Mouse (Mus musculus) ES-Bruce4 (cell line): Measurements from ENCODE around the gene 3110082J24Rik. TPM values are rescaled to one million over a fixed set of nuclear protein-coding genes. Genes with fewer than 3 reads are reported as not detected.

Experiments used
- H3K27ac ChIP-seq: 2 replicates; pipeline ENCODE4 v1.5.1; 2012; ENCODE audit warnings: low read length, inconsistent platforms; ENCODE audit not compliant: insufficient read depth
- H3K27me3 ChIP-seq: 2 replicates; pipeline ENCODE4 v1.6.1; 2012; ENCODE audit warnings: mild to moderate bottlenecking, low read length, inconsistent platforms; ENCODE audit not compliant: control insufficient read depth, poor library complexity, insufficient read depth, severe bottlenecking
- H3K36me3 ChIP-seq: 2 replicates; pipeline ENCODE4 v1.6.1; 2012; ENCODE audit warnings: inconsistent platforms, mild to moderate bottlenecking, low read length, moderate library complexity; ENCODE audit not compliant: control insufficient read depth, poor library complexity, insufficient read depth, severe bottlenecking
- H3K4me1 ChIP-seq: one replicate; pipeline ENCODE4 v1.8.1; 2011; ENCODE audit warnings: low read length; ENCODE audit not compliant: control insufficient read depth, insufficient read depth
- H3K4me3 ChIP-seq: 2 replicates; pipeline ENCODE4 v1.5.1; 2011; ENCODE audit warnings: low read depth, mild to moderate bottlenecking, low read length
- H3K9ac ChIP-seq: 2 replicates; pipeline ENCODE4 v1.6.1; 2012; ENCODE audit warnings: low read depth, mild to moderate bottlenecking, inconsistent platforms; ENCODE audit not compliant: poor library complexity, severe bottlenecking
- H3K9me3 ChIP-seq: replicated peaks from 2 replicates; pipeline ENCODE4 v1.6.1; 2012; ENCODE audit warnings: mild to moderate bottlenecking, low read length, inconsistent platforms; ENCODE audit not compliant: control insufficient read depth, poor library complexity, insufficient read depth, severe bottlenecking
- CTCF ChIP-seq: IDR thresholded peaks from one replicate; pipeline ENCODE4 v1.8.1; 2011; ENCODE audit warnings: low read depth, low read length
- EP300 ChIP-seq: IDR thresholded peaks from 2 replicates; pipeline ENCODE4 v1.6.1; 2011; ENCODE audit warnings: low read depth, low read length; ENCODE audit not compliant: insufficient read depth
- POLR2A ChIP-seq: IDR thresholded peaks from one replicate; pipeline ENCODE4 v1.8.1; 2011; ENCODE audit warnings: low read length; ENCODE audit not compliant: insufficient read depth
- polyA plus RNA-seq: library from polyadenylated mRNA; stranded (reverse); fragments of >200 nt; gene quantifications from 2 replicates; pipeline ENCODE4 v1.2.4, GENCODE M21; 2011; ENCODE audit warnings: low read depth; ENCODE audit not compliant: missing spikeins, insufficient read depth, insufficient read length

Gene 3110082J24Rik
- polyA plus RNA-seq, 1 experiment: not detected

GRCm38 (mm10) chr5:30108233-30108632 lies 2.3 kb upstream of the 3110082J24Rik start:
- Histone ChIP-seq H3K27me3 (peaks cover 10% of the 10 kb centered on the region), H3K27ac (no peak overlapping the region), H3K9me3 (no peaks in the 10 kb centered on the region), H3K9ac (no peak overlapping the region), H3K36me3 (no peaks in the 10 kb centered on the region), H3K4me3 (no peak overlapping the region), H3K4me1 (peaks cover 2% of the 10 kb centered on the region)
- no peak for TF ChIP-seq EP300
- TF ChIP-seq CTCF: no peak
- TF ChIP-seq POLR2A: no peak

GRCm38 (mm10) chr5:30107611-30108041 lies 1.7 kb upstream of the 3110082J24Rik start:
- Histone ChIP-seq H3K4me1 (peaks cover 2% of the 10 kb centered on the region), H3K36me3 (no peaks in the 10 kb centered on the region), H3K9ac (no peak overlapping the region), H3K27me3 (peaks cover 10% of the 10 kb centered on the region), H3K9me3 (no peaks in the 10 kb centered on the region), H3K27ac (no peak overlapping the region), H3K4me3 (no peak overlapping the region)
- TF ChIP-seq EP300: no peak
- no peak for TF ChIP-seq POLR2A

DNA sequence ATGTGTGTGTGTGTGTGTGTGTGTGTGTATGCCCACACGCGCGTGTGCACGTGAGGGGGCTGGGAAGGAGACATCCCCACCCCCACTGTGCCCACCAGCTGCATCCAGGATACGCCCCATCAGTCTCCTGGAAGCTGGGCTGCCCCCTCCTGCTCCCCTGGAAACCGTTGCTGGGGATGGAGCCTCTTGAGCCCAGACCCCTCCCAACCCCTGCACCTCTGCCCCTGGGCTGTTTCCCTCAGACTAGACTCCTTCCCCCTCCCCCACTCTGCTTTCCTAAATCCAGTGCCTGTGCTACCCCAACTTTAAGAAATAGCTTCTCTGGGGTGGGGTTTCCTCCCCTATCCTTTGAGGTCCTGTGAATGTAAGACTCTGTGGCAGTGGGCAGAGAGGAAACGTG lies 1.3 kb upstream of the 3110082J24Rik start:
- Histone ChIP-seq H3K4me3 (no peak overlapping the region), H3K9ac (no peak overlapping the region), H3K4me1 (peaks cover 2% of the 10 kb centered on the region), H3K27me3 (peaks cover 10% of the 10 kb centered on the region), H3K27ac (no peak overlapping the region), H3K36me3 (no peaks in the 10 kb centered on the region), H3K9me3 (no peaks in the 10 kb centered on the region)
- no peak for TF ChIP-seq POLR2A
- no peak for TF ChIP-seq EP300
- no peak for TF ChIP-seq CTCF

DNA sequence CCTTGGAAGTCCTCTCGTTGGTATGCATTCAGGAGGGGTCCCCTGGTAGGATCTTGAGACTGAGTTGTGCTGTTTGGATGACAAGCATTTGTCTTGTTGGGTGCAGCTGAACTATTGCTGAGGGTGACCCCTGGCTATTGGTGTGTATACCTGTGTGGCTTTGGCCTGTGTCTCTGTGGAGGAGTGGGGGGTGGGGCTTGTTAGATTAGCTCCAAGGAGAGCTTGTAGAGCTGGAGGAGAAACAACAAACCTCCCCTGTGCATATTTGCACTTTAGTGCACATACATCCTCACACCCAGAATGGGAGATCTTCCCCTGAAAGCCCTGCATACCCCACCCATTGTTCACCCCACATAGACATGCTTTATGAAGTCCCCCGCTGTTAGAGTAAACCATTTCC lies 870 bp upstream of the 3110082J24Rik start:
- TF ChIP-seq CTCF: no peak
- TF ChIP-seq EP300: no peak
- no peak for TF ChIP-seq POLR2A
- no peak overlapping the region for H3K4me3 ChIP-seq
- peaks cover 10% of the 10 kb centered on the region for H3K27me3 ChIP-seq
- H3K9me3 ChIP-seq: no peaks in the 10 kb centered on the region
- peaks cover 2% of the 10 kb centered on the region for H3K4me1 ChIP-seq
- no peaks in the 10 kb centered on the region for H3K36me3 ChIP-seq
- no peak overlapping the region for H3K27ac ChIP-seq
- no peak overlapping the region for H3K9ac ChIP-seq

GRCm38 (mm10) chr5:30104841-30105667 lies 832 bp downstream of the 3110082J24Rik start, which contains the start of gene Garem2:
Gene Garem2 (plus strand): TSS chr5:30105161.
- H3K27ac ChIP-seq: no peak within 1 kb of the TSS
- peak within 1 kb of the TSS; percentile 42 for H3K9ac ChIP-seq
- TF ChIP-seq POLR2A (no peak), CTCF (no peak), EP300 (no peak)
- no peaks in the 10 kb centered on the region for H3K36me3 ChIP-seq
- peaks cover 10% of the 10 kb centered on the region for H3K27me3 ChIP-seq
- H3K9me3 ChIP-seq: no peaks in the 10 kb centered on the region
- H3K4me1 ChIP-seq: peaks cover 2% of the 10 kb centered on the region
- H3K4me3 ChIP-seq: peak within 1 kb of the TSS; percentile 75

- TF ChIP-seq CTCF: peak; percentile 98
- 0 out of 2 replicates have a peak, but pooled peaks have one; percentile 36 for TF ChIP-seq EP300
- no peak for TF ChIP-seq POLR2A
- no peaks in the 10 kb centered on the region for H3K36me3 ChIP-seq
- no peak overlapping the region for H3K4me3 ChIP-seq
- peaks cover 2% of the 10 kb centered on the region for H3K4me1 ChIP-seq
- H3K27ac ChIP-seq: no peak overlapping the region
- 0 out of 2 replicates have a peak overlapping the region, but pooled peaks have one; percentile 42 for H3K9ac ChIP-seq
- peaks cover 10% of the 10 kb centered on the region for H3K27me3 ChIP-seq
- no peaks in the 10 kb centered on the region for H3K9me3 ChIP-seq
Measured at GRCm38 (mm10) chr5:30104339-30104738, 1.5 kb downstream of the 3110082J24Rik start.
